Mouse (Mus musculus): Measurements from ENCODE around the gene Btg4.

DNA sequence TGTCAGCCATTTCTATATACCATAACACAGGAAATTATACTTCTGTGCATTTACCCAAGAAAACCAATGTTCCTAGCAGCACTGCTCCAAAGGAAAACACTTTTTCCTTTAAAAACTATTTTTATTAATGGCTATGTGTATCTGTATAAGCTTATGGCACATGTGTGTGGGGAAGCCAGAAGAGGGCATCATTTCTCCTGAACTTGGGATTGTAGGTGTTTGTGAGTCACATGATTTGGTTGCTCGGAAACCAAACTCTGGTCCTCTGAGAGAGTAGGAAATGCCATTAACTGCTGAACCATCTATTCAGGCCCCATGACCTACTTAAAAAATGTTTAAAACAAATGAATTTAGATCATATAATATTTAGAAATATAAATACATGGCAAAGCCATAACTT is 33.7 kb upstream of the Btg4 start:
- TF ChIP-seq EP300 (IDR thresholded peaks at IDR 0.05; ENCODE audit: low read depth) (no peak), CTCF (IDR thresholded peaks at IDR 0.05; ENCODE audit: low read depth) (no peak)

All from liver, embryonic 14.5 days (tissue).